In genomic region chr9:66989581-66989980, GRCm38 (mm10) we compare ENCODE assay signal across 9 mouse cellular contexts. TPM values are rescaled to one million over a fixed set of nuclear protein-coding genes. Genes with fewer than 3 reads are reported as not detected.
DNase-seq lines count a peak whose midpoint lies in the region; ATAC-seq lines count a peak whose summit lies in the region.
"Had no signal": no experiment of that assay in that cellular context is flagged by ENCODE, and none has a peak within 500 bp of the region (broad histone marks: within the 10 kb centered on the region; RNA-seq: fewer than 3 reads in every experiment).

No protein-coding gene starts in this region.

- peak overlapping the region; percentile 54; the same call in 1 of the 2 replicates for H3K27ac ChIP-seq in liver, embryonic 11.5 days (ENCODE audit: low read depth, low read length)
- peak overlapping the region; percentile 93 for H3K27ac ChIP-seq in intestine, embryonic 14.5 days (ENCODE audit: low read depth)
- peak overlapping the region; percentile 96 for H3K27ac ChIP-seq in stomach, embryonic 14.5 days (ENCODE audit: low read length)

- H3K4me3 ChIP-seq in liver, embryonic 11.5 days (ENCODE audit: low read depth, low read length), result no peak overlapping the region
- H3K4me3 ChIP-seq in intestine, embryonic 14.5 days (ENCODE audit: low read depth, low read length), result no peak overlapping the region
- H3K4me3 ChIP-seq in stomach, embryonic 14.5 days (ENCODE audit: low read depth, low read length), result no peak overlapping the region

- H3K4me1 ChIP-seq in liver, embryonic 11.5 days (replicated peaks; ENCODE audit: control insufficient read depth, insufficient read depth, low read length), result peaks cover 25% of the 10 kb centered on the region
- H3K4me1 ChIP-seq in intestine, embryonic 14.5 days (replicated peaks; ENCODE audit: control insufficient read depth, insufficient read depth, low read length), result peaks cover 29% of the 10 kb centered on the region
- peaks cover 28% of the 10 kb centered on the region for H3K4me1 ChIP-seq in stomach, embryonic 14.5 days (ENCODE audit: control insufficient read depth, insufficient read depth, low read length)

- no peaks in the 10 kb centered on the region for H3K9me3 ChIP-seq in liver, embryonic 11.5 days (ENCODE audit: control insufficient read depth, low read length)
- 0 out of 2 replicates have a peak, but pooled peaks cover 4% of the 10 kb centered on the region for H3K9me3 ChIP-seq in intestine, embryonic 14.5 days (ENCODE audit: control insufficient read depth, low read length)
- no peaks in the 10 kb centered on the region for H3K9me3 ChIP-seq in stomach, embryonic 14.5 days (ENCODE audit: control insufficient read depth, low read depth, low read length)

- 77% methylated on average over 6 of the region's 6 CpGs for WGBS in liver, embryonic 11.5 days
- 39% methylated on average over 6 of the region's 6 CpGs for WGBS in intestine, embryonic 14.5 days
- WGBS in stomach, embryonic 14.5 days, result 44% methylated on average over 6 of the region's 6 CpGs

- H3K36me3 ChIP-seq in liver, embryonic 11.5 days (ENCODE audit: control insufficient read depth, insufficient read depth, low read length), result no peaks in the 10 kb centered on the region
- no peaks in the 10 kb centered on the region for H3K36me3 ChIP-seq in intestine, embryonic 14.5 days (ENCODE audit: control insufficient read depth, insufficient read depth, low read length)
- no peaks in the 10 kb centered on the region for H3K36me3 ChIP-seq in stomach, embryonic 14.5 days (ENCODE audit: control insufficient read depth, insufficient read depth, low read length)

- H3K27me3 ChIP-seq in liver, embryonic 11.5 days (replicated peaks; ENCODE audit: control insufficient read depth, insufficient read depth, low read length), result 0 out of 2 replicates have a peak, but pooled peaks cover 2% of the 10 kb centered on the region
- no peaks in the 10 kb centered on the region for H3K27me3 ChIP-seq in intestine, embryonic 14.5 days (replicated peaks; ENCODE audit: control insufficient read depth, insufficient read depth, low read length)
- H3K27me3 ChIP-seq in stomach, embryonic 14.5 days (ENCODE audit: control insufficient read depth, insufficient read depth, low read length), result no peaks in the 10 kb centered on the region

- ATAC-seq in frontal cortex, adult (ENCODE audit: low TSS enrichment), result 0 out of 2 replicates have a peak, but pooled peaks have one; percentile 4
- no peak for ATAC-seq in liver, embryonic 11.5 days (replicated peaks; ENCODE audit: low FRiP score)
- ATAC-seq in intestine, embryonic 14.5 days (replicated peaks; ENCODE audit: low FRiP score, low TSS enrichment, low read depth), result no peak
- no peak for ATAC-seq in stomach, embryonic 14.5 days (ENCODE audit: insufficient number of reproducible peaks, insufficient read depth, low FRiP score, low read depth)

- DNase-seq in frontal cortex, postnatal 36 days (ENCODE audit: low spot score in 2 of 2), result no peak
- no peak for DNase-seq in liver, embryonic 11.5 days (ENCODE audit: low spot score)
- no peak for DNase-seq in liver
- DNase-seq in intestine, embryonic 14.5 days (ENCODE audit: low spot score), result no peak
- no peak for DNase-seq in B cell, adult 2 months
- no peak for DNase-seq in c-Kit-positive CD71-positive TER-119-positive erythroid progenitor cells, embryonic 14.5 days (ENCODE audit: low spot score)
- DNase-seq: cerebellum, postnatal 36 days had no signal

- no peak overlapping the region for H3K9ac ChIP-seq in liver, embryonic 11.5 days (ENCODE audit: low read depth, low read length)
- H3K9ac ChIP-seq in intestine, embryonic 14.5 days (ENCODE audit: low read length), result no peak overlapping the region
- no peak overlapping the region for H3K9ac ChIP-seq in stomach, embryonic 14.5 days (replicated peaks; ENCODE audit: low read depth, low read length)

- H3K4me2 ChIP-seq in liver, embryonic 11.5 days, result no peak overlapping the region; the same call in 1 of the 2 replicates
- no peak overlapping the region; the same call in 1 of the 2 replicates for H3K4me2 ChIP-seq in intestine, embryonic 14.5 days (ENCODE audit: low read length)
- H3K4me2 ChIP-seq in stomach, embryonic 14.5 days (replicated peaks; ENCODE audit: low read depth, low read length), result 0 out of 2 replicates have a peak overlapping the region, but pooled peaks have one; percentile 5

RNA-seq across cellular contexts. Expression of gene Lactb, which starts 14.3 kb away (rescaled TPM):
- 11.6 and 12.7 TPM in 2 replicates for polyA plus RNA-seq in liver, embryonic 11.5 days (2014; fragmentation: Nextera tagmentation; extraction: Ambion mirVana)
- polyA plus RNA-seq in intestine, embryonic 14.5 days (2014; fragmentation: Nextera tagmentation; extraction: Ambion mirVana), result 8.9 and 9.3 TPM in 2 replicates
- polyA plus RNA-seq in stomach, embryonic 14.5 days (2014; fragmentation: Nextera tagmentation; extraction: Ambion mirVana), result 11.7 and 12.4 TPM in 2 replicates

RNA-seq across cellular contexts. Expression of gene Rps27l, which starts 43.7 kb away (rescaled TPM):
- polyA plus RNA-seq in liver, embryonic 11.5 days (2014; fragmentation: Nextera tagmentation; extraction: Ambion mirVana), result 1,011 and 1,028 TPM in 2 replicates
- polyA plus RNA-seq in intestine, embryonic 14.5 days (2014; fragmentation: Nextera tagmentation; extraction: Ambion mirVana), result 723 and 793 TPM in 2 replicates
- polyA plus RNA-seq in stomach, embryonic 14.5 days (2014; fragmentation: Nextera tagmentation; extraction: Ambion mirVana), result 688 and 708 TPM in 2 replicates

RNA-seq across cellular contexts. Expression of gene Tpm1, which starts 59.6 kb away (rescaled TPM):
- 378 and 420 TPM in 2 replicates for polyA plus RNA-seq in liver, embryonic 11.5 days (2014; fragmentation: Nextera tagmentation; extraction: Ambion mirVana)
- polyA plus RNA-seq in intestine, embryonic 14.5 days (2014; fragmentation: Nextera tagmentation; extraction: Ambion mirVana), result 1,186 and 1,326 TPM in 2 replicates
- polyA plus RNA-seq in stomach, embryonic 14.5 days (2014; fragmentation: Nextera tagmentation; extraction: Ambion mirVana), result 1,242 and 1,294 TPM in 2 replicates
